Mouse (Mus musculus): Measurements from ENCODE around the gene Krtap2-4. TPM values are rescaled to one million over a fixed set of nuclear protein-coding genes. Genes with fewer than 3 reads are reported as not detected.
"Not testable (repeated sequence)": the region's sequence is repeated elsewhere in the genome, so short reads cannot be mapped to it uniquely, and the experiment has no call there.

The Krtap2-4 gene
- polyA plus RNA-seq, 1 experiment = not detected

DNA sequence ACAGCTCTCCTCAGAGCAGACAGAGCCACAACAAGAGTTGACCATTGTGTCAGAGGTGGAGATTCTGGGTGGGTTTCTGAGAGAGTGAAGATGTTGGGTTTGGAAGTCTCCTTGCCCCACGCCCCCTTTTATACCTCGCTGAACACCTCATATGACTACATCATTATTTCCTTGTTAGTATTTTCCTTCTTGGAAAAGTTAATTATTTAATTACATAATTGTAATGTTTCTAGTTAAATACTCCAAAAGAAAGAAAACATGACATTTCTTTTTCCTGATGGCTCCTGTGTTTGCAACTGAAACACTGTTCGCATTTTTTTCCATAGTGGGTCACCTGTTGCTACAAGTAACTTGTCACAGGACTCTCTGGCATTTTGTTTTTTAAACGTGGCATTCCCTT is 13.5 kb upstream of the Krtap2-4 start, which contains the start of gene Krtap4-1:
Krtap4-1 (minus strand) TSS at position 101 of the 400 bp plus-strand sequence.
- no peaks in the 10 kb centered on the region for H3K4me1 ChIP-seq (ENCODE audit: control insufficient read depth, insufficient read depth, low read length)
- H3K27ac ChIP-seq (ENCODE audit: insufficient read depth, low read depth, low read length) = no peak within 1 kb of the TSS
- 70% methylated on average over 4 of the region's 4 CpGs for WGBS
- no peak for TF ChIP-seq POLR2A (IDR thresholded peaks at IDR 0.05; ENCODE audit: low read depth, low read length)
- no peak for TF ChIP-seq CTCF (conservative IDR thresholded peaks at IDR 0.05; ENCODE audit: insufficient read depth, insufficient read length, low read depth, low read length)
- no peak for DNase-seq
- no peaks in the 10 kb centered on the region for H3K36me3 ChIP-seq (ENCODE audit: control insufficient read depth, insufficient read depth, low read length)
- no peak within 1 kb of the TSS for H3K4me3 ChIP-seq (ENCODE audit: insufficient read depth, low read depth, low read length)
- no peaks in the 10 kb centered on the region for H3K27me3 ChIP-seq (replicated peaks; ENCODE audit: control insufficient read depth, insufficient read depth, low read length)

DNA sequence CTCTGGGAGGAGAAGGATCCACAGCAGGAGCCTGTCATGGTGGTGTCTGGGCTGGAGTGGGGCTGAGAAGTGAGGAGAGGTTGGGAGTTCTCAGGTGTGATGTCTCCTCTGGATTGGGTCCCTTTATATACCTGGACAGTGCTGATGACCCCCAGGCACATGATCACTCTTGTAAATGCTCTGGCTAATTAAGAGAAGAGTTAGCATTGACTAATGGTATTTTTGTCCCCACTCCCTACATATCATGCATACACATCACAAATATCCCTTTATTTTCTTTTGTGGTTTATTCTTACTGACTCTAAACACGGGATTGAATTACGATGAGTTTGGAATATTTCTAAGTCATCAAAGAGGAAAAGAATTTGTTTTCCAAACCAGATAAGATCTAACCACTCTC is 5.7 kb upstream of the Krtap2-4 start, which contains the start of gene Gm11562:
Gm11562 (minus strand) TSS at position 101 of the 400 bp plus-strand sequence.
- H3K36me3 ChIP-seq (ENCODE audit: control insufficient read depth, insufficient read depth, low read length) = no peaks in the 10 kb centered on the region
- no peak for DNase-seq
- H3K4me1 ChIP-seq (ENCODE audit: control insufficient read depth, insufficient read depth, low read length) = no peaks in the 10 kb centered on the region
- TF ChIP-seq POLR2A (IDR thresholded peaks at IDR 0.05; ENCODE audit: low read depth, low read length) (no peak), CTCF (conservative IDR thresholded peaks at IDR 0.05; ENCODE audit: insufficient read depth, insufficient read length, low read depth, low read length) (no peak)
- WGBS = 68% methylated on average over 2 of the region's 2 CpGs
- no peaks in the 10 kb centered on the region for H3K27me3 ChIP-seq (replicated peaks; ENCODE audit: control insufficient read depth, insufficient read depth, low read length)
- no peak within 1 kb of the TSS for H3K4me3 ChIP-seq (ENCODE audit: insufficient read depth, low read depth, low read length)
- no peak within 1 kb of the TSS for H3K27ac ChIP-seq (ENCODE audit: insufficient read depth, low read depth, low read length)

DNA sequence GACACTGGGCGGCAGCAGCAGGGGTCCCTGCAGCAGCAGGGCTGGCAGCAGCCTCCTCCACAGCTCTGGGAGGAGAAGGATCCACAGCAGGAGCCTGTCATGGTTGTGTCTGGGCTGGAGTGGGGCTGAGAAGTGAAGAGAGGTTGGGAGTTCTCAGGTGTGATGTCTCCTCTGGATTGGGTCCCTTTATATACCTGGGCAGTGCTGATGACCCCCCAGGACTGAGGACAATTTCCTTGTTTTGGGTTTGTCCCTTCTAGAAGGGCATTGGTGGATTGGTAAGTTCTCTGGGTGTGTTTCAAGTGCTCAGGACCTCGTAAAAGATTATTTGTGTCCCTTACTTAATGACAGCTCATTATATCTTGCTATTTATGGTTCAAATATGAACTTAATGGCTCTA is 4.6 kb downstream of the Krtap2-4 start, which contains the start of gene Gm11937:
Gm11937 (minus strand) TSS at position 101 of the 400 bp plus-strand sequence.
- not testable (repeated sequence) for H3K4me1 ChIP-seq (ENCODE audit: control insufficient read depth, insufficient read depth, low read length); H3K27me3 ChIP-seq (replicated peaks; ENCODE audit: control insufficient read depth, insufficient read depth, low read length); H3K4me3 ChIP-seq (ENCODE audit: insufficient read depth, low read depth, low read length); H3K36me3 ChIP-seq (ENCODE audit: control insufficient read depth, insufficient read depth, low read length); DNase-seq; H3K27ac ChIP-seq (ENCODE audit: insufficient read depth, low read depth, low read length)
- WGBS = 59% methylated on average over 1 of the region's 2 CpGs

DNA sequence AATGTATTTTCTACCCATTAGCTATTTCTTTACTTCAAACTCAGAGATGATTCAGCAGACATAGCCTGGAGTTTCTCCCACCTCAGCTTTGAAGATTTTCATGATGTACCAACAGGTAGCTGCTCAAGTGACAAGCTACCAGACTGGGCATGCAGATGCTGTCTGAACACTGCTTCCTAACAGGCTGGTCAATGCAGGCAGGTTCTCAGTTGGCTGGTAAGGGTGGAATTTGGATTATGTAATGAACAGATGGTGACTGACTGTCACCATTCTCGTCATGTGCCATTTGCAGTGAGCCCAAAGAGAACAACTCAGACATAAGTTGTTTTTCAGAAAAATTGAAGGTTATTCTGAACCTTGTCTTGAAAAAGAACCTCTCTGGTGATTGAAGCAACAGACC is 5.5 kb downstream of the Krtap2-4 start:
- WGBS = 76% methylated on average over 1 of the region's 1 CpGs
- H3K4me1 ChIP-seq (ENCODE audit: control insufficient read depth, insufficient read depth, low read length) = no peaks in the 10 kb centered on the region
- TF ChIP-seq POLR2A (IDR thresholded peaks at IDR 0.05; ENCODE audit: low read depth, low read length) (no peak), CTCF (conservative IDR thresholded peaks at IDR 0.05; ENCODE audit: insufficient read depth, insufficient read length, low read depth, low read length) (no peak)
- no peaks in the 10 kb centered on the region for H3K27me3 ChIP-seq (replicated peaks; ENCODE audit: control insufficient read depth, insufficient read depth, low read length)
- H3K36me3 ChIP-seq (ENCODE audit: control insufficient read depth, insufficient read depth, low read length) = no peaks in the 10 kb centered on the region
- H3K4me3 ChIP-seq (ENCODE audit: insufficient read depth, low read depth, low read length) = no peak overlapping the region
- no peak overlapping the region for H3K27ac ChIP-seq (ENCODE audit: insufficient read depth, low read depth, low read length)
- no peak for DNase-seq

DNA sequence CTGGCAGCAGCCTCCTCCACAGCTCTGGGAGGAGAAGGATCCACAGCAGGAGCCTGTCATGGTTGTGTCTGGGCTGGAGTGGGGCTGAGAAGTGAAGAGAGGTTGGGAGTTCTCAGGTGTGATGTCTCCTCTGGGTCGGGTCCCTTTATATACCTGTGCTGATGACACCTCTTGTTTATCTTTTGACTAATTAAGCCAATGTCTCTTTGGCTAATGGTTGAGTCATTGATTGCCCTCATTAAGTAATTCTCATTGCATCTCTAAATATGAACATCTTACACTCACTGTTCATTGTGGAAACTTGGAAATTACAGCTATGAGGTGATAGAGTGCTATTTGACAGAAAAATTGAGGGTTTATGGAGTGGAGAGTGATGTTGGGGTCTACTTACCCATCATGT is 11.4 kb downstream of the Krtap2-4 start, which contains the start of gene Gm11938:
Gm11938 (minus strand) TSS at position 101 of the 400 bp plus-strand sequence.
- H3K4me1 ChIP-seq (ENCODE audit: control insufficient read depth, insufficient read depth, low read length); H3K36me3 ChIP-seq (ENCODE audit: control insufficient read depth, insufficient read depth, low read length); DNase-seq; H3K27ac ChIP-seq (ENCODE audit: insufficient read depth, low read depth, low read length); H3K4me3 ChIP-seq (ENCODE audit: insufficient read depth, low read depth, low read length); H3K27me3 ChIP-seq (replicated peaks; ENCODE audit: control insufficient read depth, insufficient read depth, low read length): not testable (repeated sequence)
- 39% methylated on average over 1 of the region's 1 CpGs for WGBS

DNA sequence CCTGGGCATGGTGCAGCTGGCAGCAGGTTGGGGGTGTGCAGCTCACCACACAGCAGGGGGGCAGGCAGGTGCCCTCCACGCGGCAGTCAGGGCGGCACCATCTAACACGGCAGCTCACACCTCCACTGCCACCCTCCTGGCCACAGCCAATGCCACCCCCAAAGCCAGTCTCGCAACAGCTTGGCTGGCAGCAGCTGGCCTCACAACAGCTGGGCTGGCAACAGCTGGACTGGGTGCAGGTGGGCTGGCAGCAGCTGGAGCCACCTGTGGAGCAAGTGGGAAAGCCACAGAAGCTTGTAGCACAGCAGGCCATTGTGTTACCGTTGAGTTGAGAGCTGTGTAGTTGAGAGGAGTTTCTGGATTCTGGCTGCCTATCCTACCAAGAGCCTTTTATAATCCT is 16.9 kb downstream of the Krtap2-4 start, which contains the start of gene Krtap9-3:
Krtap9-3 (minus strand) TSS at position 364 of the 400 bp plus-strand sequence.
- not testable (repeated sequence) for H3K4me1 ChIP-seq (ENCODE audit: control insufficient read depth, insufficient read depth, low read length); H3K36me3 ChIP-seq (ENCODE audit: control insufficient read depth, insufficient read depth, low read length); H3K27me3 ChIP-seq (replicated peaks; ENCODE audit: control insufficient read depth, insufficient read depth, low read length); H3K27ac ChIP-seq (ENCODE audit: insufficient read depth, low read depth, low read length); DNase-seq; H3K4me3 ChIP-seq (ENCODE audit: insufficient read depth, low read depth, low read length)
- WGBS = 66% methylated on average over 6 of the region's 6 CpGs

DNA sequence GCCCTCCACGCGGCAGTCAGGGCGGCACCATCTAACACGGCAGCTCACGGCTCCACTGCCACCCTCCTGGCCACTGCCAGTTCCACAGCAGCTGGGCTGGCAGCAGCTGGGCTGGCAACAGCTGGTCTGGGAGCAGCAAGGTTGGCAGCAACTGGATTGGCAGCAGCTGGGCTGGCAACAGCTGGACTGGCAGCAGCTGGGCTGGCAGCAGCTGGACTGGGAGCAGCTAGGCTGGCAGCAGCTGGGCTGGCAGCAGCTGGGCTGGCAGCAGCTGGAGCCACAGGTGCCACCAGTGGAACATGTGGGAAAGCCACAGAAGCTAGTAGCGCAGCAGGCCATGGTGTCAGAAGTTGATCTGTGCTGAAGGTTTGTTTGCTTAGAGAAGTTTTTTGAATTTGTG is 23.7 kb downstream of the Krtap2-4 start, which contains the start of gene Krtap1-3:
Krtap1-3 (minus strand) TSS at position 359 of the 400 bp plus-strand sequence.
- DNase-seq = no peak
- TF ChIP-seq POLR2A (IDR thresholded peaks at IDR 0.05; ENCODE audit: low read depth, low read length) (no peak), CTCF (conservative IDR thresholded peaks at IDR 0.05; ENCODE audit: insufficient read depth, insufficient read length, low read depth, low read length) (no peak)
- Histone ChIP-seq H3K4me1 (ENCODE audit: control insufficient read depth, insufficient read depth, low read length) (no peaks in the 10 kb centered on the region), H3K4me3 (ENCODE audit: insufficient read depth, low read depth, low read length) (no peak within 1 kb of the TSS), H3K27ac (ENCODE audit: insufficient read depth, low read depth, low read length) (no peak within 1 kb of the TSS), H3K27me3 (replicated peaks; ENCODE audit: control insufficient read depth, insufficient read depth, low read length) (no peaks in the 10 kb centered on the region), H3K36me3 (ENCODE audit: control insufficient read depth, insufficient read depth, low read length) (no peaks in the 10 kb centered on the region)
- 68% methylated on average over 6 of the region's 6 CpGs for WGBS

DNA sequence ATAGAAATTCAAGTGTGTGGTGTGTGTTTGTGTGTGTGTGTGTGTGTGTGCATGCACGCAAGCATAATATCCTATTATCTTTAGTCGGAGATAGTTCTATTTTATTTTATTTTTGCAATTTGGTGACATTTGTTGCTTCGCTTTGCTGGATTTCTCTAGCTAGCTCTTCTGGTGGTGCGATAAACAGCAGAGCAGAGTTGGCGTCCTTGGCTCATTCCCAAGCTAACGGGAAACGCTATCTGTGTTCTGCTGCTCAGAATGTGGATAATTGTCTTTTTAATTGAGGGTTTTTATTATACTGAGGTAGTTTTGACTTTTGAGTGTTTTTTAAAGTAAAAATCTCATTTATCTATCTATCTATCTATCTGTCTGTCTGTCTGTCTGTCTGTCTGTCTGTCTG is 29.6 kb downstream of the Krtap2-4 start:
- WGBS = 87% methylated on average over 7 of the region's 7 CpGs

More for the DNA sequence above, 29.6 kb downstream of the Krtap2-4 start:
- no peak for DNase-seq
- no peaks in the 10 kb centered on the region for H3K36me3 ChIP-seq (ENCODE audit: control insufficient read depth, insufficient read depth, low read length)
- no peak overlapping the region for H3K4me3 ChIP-seq (ENCODE audit: insufficient read depth, low read depth, low read length)
- no peaks in the 10 kb centered on the region for H3K4me1 ChIP-seq (ENCODE audit: control insufficient read depth, insufficient read depth, low read length)
- H3K27me3 ChIP-seq (replicated peaks; ENCODE audit: control insufficient read depth, insufficient read depth, low read length) = no peaks in the 10 kb centered on the region
- TF ChIP-seq CTCF (conservative IDR thresholded peaks at IDR 0.05; ENCODE audit: insufficient read depth, insufficient read length, low read depth, low read length) (no peak), POLR2A (IDR thresholded peaks at IDR 0.05; ENCODE audit: low read depth, low read length) (no peak)
- no peak overlapping the region for H3K27ac ChIP-seq (ENCODE audit: insufficient read depth, low read depth, low read length)
